Mouse (Mus musculus): ENCODE results near the gene Kctd17. TPM values are rescaled to one million over a fixed set of nuclear protein-coding genes. Genes with fewer than 3 reads are reported as not detected.

Gene Kctd17
- polyA plus RNA-seq, 1 experiment from 2014 or later = 27.4 TPM

DNA sequence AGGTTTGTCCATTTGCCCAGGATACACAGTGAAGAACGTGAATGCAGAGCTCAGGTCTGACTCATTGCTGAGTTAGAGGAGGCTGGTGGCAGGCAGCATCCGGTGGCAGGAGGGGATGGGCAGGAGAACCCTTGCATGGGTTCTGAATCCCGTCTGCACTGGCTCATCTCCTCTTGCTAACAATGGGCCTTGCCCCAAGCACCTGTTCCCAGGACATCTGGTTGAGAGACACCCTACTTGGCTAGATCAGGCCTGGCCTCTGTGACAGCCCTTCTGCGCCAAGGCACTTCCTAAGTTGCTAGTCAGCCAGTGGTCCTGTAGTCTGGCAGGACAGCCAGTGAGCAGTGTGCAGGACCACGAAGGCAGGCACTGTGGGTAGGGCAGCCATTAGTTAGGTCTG, 51.1 kb downstream of the Kctd17 start:
- Histone ChIP-seq H3K27ac (ENCODE audit: low read length) (no peak overlapping the region), H3K9ac (replicated peaks; ENCODE audit: low read depth) (no peak overlapping the region), H3K36me3 (ENCODE audit: insufficient read depth, low read length) (no peaks in the 10 kb centered on the region), H3K27me3 (replicated peaks; ENCODE audit: insufficient read depth, low read length) (no peaks in the 10 kb centered on the region), H3K9me3 (ENCODE audit: low read length) (no peaks in the 10 kb centered on the region), H3K4me3 (ENCODE audit: low read depth, low read length) (no peak overlapping the region), H3K4me2 (replicated peaks; ENCODE audit: low read depth, low read length) (no peak overlapping the region), H3K4me1 (ENCODE audit: insufficient read depth, low read depth, low read length) (no peaks in the 10 kb centered on the region)
- TF ChIP-seq CTCF (IDR thresholded peaks at IDR 0.05) (no peak), EP300 (IDR thresholded peaks at IDR 0.05) (no peak)
- DNase-seq (ENCODE audit: low spot score) (no peak), ATAC-seq (no peak)
- WGBS = 69% methylated on average over 5 of the region's 5 CpGs

DNA sequence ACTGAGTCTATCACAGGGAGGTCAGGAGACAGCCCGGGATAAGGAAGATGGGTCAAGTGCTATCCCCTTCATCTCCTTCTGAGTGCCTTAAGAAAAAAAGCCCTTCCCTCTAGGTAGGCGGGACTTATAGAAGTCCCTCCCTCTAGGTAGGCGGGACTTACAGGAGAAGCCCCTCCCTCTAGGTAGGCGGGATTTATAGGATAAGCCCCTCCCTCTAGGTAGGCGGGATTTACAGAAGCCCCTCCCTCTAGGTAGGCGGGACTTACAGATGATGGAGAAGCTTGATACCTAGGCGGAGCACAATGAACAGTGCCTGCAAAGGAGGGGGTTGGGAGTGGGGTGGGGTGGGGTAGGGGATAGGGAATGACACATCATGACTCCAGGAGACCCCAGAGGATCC, 51.7 kb downstream of the Kctd17 start:
- Histone ChIP-seq H3K9me3 (ENCODE audit: low read length) (no peaks in the 10 kb centered on the region), H3K4me3 (ENCODE audit: low read depth, low read length) (no peak overlapping the region), H3K4me2 (replicated peaks; ENCODE audit: low read depth, low read length) (no peak overlapping the region), H3K4me1 (ENCODE audit: insufficient read depth, low read depth, low read length) (no peaks in the 10 kb centered on the region), H3K27me3 (replicated peaks; ENCODE audit: insufficient read depth, low read length) (no peaks in the 10 kb centered on the region), H3K9ac (replicated peaks; ENCODE audit: low read depth) (no peak overlapping the region), H3K27ac (ENCODE audit: low read length) (no peak overlapping the region), H3K36me3 (ENCODE audit: insufficient read depth, low read length) (no peaks in the 10 kb centered on the region)
- TF ChIP-seq CTCF (IDR thresholded peaks at IDR 0.05) (no peak), EP300 (IDR thresholded peaks at IDR 0.05) (no peak)
- WGBS = 69% methylated on average over 7 of the region's 7 CpGs
- no peak for ATAC-seq
- no peak for DNase-seq (ENCODE audit: low spot score)

DNA sequence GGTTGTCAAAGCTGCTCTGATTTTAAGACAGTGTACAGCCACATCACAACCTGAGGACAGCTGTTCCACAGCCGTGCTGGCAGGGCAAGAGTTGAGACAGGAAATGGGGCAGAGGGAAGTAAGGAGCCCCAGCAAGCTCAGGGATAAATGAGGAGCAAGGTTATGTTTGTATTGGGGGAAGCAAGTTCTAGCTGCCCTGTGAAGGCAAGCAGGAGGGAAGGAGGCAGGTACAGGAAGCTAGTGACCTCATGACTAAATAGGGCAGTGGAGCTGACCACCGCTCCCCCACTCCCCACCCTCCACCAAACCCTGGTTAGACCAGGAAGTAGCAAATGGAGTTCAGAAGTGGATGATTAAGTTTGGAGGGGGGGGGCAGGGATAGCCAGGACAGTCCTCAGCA, 52.6 kb downstream of the Kctd17 start:
- H3K4me2 ChIP-seq (replicated peaks; ENCODE audit: low read depth, low read length) = no peak overlapping the region
- H3K9ac ChIP-seq (replicated peaks; ENCODE audit: low read depth) = no peak overlapping the region
- no peaks in the 10 kb centered on the region for H3K27me3 ChIP-seq (replicated peaks; ENCODE audit: insufficient read depth, low read length)
- DNase-seq (ENCODE audit: low spot score) (no peak), ATAC-seq (no peak)
- H3K9me3 ChIP-seq (ENCODE audit: low read length) = no peaks in the 10 kb centered on the region
- no peak overlapping the region for H3K4me3 ChIP-seq (ENCODE audit: low read depth, low read length)
- H3K4me1 ChIP-seq (ENCODE audit: insufficient read depth, low read depth, low read length) = no peaks in the 10 kb centered on the region
- WGBS = 38% methylated on average over 2 of the region's 2 CpGs
- TF ChIP-seq EP300 (IDR thresholded peaks at IDR 0.05) (no peak), CTCF (IDR thresholded peaks at IDR 0.05) (no peak)
- H3K27ac ChIP-seq (ENCODE audit: low read length) = no peak overlapping the region
- no peaks in the 10 kb centered on the region for H3K36me3 ChIP-seq (ENCODE audit: insufficient read depth, low read length)

DNA sequence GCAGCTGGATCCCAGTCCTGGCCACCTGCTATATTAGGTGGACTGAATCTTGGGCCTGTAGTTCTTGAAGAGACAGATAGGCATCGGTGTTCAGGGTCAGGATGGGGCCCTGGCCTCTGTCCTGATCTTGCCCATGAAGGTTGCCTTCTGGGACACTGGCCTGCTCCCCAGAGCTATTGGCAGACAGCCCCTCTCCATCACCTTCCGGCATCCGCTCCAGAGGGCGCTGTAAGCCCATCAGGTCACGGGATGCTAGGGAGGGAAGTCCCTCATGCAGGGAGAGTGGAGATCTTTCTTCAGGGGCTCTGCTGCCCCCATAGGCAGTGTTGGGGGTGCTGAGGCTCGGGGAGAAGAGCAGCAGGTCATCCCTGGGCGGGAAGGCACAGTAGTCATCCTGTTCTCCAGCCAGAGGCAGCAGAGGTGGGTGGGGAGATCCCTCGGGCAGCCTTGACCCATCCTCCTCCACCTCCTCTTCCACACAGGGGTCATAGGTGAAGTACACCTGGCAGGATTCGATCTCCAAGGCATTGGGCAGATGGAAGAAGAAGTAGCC, 53.2 kb downstream of the Kctd17 start:
- Histone ChIP-seq H3K9me3 (ENCODE audit: low read length) (no peaks in the 10 kb centered on the region), H3K36me3 (ENCODE audit: insufficient read depth, low read length) (no peaks in the 10 kb centered on the region), H3K4me2 (replicated peaks; ENCODE audit: low read depth, low read length) (no peak overlapping the region), H3K4me3 (ENCODE audit: low read depth, low read length) (no peak overlapping the region), H3K9ac (replicated peaks; ENCODE audit: low read depth) (no peak overlapping the region), H3K27me3 (replicated peaks; ENCODE audit: insufficient read depth, low read length) (no peaks in the 10 kb centered on the region), H3K4me1 (ENCODE audit: insufficient read depth, low read depth, low read length) (no peaks in the 10 kb centered on the region), H3K27ac (ENCODE audit: low read length) (no peak overlapping the region)
- WGBS = 55% methylated on average over 9 of the region's 9 CpGs
- TF ChIP-seq EP300 (IDR thresholded peaks at IDR 0.05) (no peak), CTCF (IDR thresholded peaks at IDR 0.05) (peak; percentile 28)
- ATAC-seq (no peak), DNase-seq (ENCODE audit: low spot score) (no peak)

DNA sequence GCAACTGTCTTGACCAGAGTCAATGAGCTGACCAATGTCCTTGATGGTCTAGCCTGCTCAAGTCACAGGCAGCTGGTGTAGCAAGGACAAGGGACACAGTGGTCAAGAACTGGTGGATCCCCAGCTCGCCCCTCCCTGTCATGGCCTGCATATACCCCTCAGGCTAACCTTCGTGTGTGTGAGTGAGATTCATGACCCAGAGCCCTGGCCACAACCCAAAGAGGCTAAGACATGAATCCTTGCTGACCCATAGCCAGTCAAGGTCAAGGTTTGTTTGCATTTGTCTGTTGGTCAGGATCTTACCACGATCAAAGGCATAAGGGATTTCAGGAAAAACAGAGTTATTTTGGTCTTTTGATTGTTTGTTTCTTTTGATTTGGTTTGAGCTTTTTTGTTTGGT, 54.2 kb downstream of the Kctd17 start:
- Histone ChIP-seq H3K9ac (replicated peaks; ENCODE audit: low read depth) (no peak overlapping the region), H3K4me3 (ENCODE audit: low read depth, low read length) (no peak overlapping the region), H3K4me2 (replicated peaks; ENCODE audit: low read depth, low read length) (no peak overlapping the region), H3K4me1 (ENCODE audit: insufficient read depth, low read depth, low read length) (no peaks in the 10 kb centered on the region), H3K27me3 (replicated peaks; ENCODE audit: insufficient read depth, low read length) (no peaks in the 10 kb centered on the region), H3K27ac (ENCODE audit: low read length) (no peak overlapping the region), H3K36me3 (ENCODE audit: insufficient read depth, low read length) (no peaks in the 10 kb centered on the region), H3K9me3 (ENCODE audit: low read length) (no peaks in the 10 kb centered on the region)
- ATAC-seq (no peak), DNase-seq (ENCODE audit: low spot score) (no peak)
- no peak for TF ChIP-seq CTCF (IDR thresholded peaks at IDR 0.05)
- no peak for TF ChIP-seq EP300 (IDR thresholded peaks at IDR 0.05)
- 49% methylated on average over 3 of the region's 3 CpGs for WGBS

DNA sequence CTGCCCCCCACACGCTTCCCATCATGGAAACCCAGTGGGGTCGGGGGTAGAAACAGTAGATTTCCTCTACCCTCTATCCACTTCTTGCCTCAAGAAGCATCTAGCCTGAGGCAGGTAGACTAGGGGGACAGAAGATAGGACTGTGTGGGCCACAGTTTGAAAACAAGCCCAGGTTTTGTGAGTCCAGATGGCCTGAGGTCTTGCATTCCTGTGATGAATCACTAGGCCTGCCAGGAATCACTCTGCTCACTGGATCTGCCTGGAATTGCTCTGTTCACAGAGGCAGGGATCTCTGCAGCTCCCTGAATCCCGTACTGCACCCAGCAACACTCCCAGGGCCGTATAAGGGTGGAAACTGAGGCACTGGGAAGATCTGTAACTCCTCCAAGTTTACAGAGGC, 54.9 kb downstream of the Kctd17 start:
- Histone ChIP-seq H3K27ac (ENCODE audit: low read length) (no peak overlapping the region), H3K27me3 (replicated peaks; ENCODE audit: insufficient read depth, low read length) (no peaks in the 10 kb centered on the region), H3K9ac (replicated peaks; ENCODE audit: low read depth) (no peak overlapping the region), H3K9me3 (ENCODE audit: low read length) (no peaks in the 10 kb centered on the region), H3K36me3 (ENCODE audit: insufficient read depth, low read length) (no peaks in the 10 kb centered on the region), H3K4me2 (replicated peaks; ENCODE audit: low read depth, low read length) (no peak overlapping the region), H3K4me3 (ENCODE audit: low read depth, low read length) (no peak overlapping the region), H3K4me1 (ENCODE audit: insufficient read depth, low read depth, low read length) (no peaks in the 10 kb centered on the region)
- whole genome bisulfite sequencing = 73% methylated on average over 4 of the region's 4 CpGs
- TF ChIP-seq EP300 (IDR thresholded peaks at IDR 0.05) (no peak), CTCF (IDR thresholded peaks at IDR 0.05) (no peak)
- ATAC-seq = no peak
- no peak for DNase-seq (ENCODE audit: low spot score)

DNA sequence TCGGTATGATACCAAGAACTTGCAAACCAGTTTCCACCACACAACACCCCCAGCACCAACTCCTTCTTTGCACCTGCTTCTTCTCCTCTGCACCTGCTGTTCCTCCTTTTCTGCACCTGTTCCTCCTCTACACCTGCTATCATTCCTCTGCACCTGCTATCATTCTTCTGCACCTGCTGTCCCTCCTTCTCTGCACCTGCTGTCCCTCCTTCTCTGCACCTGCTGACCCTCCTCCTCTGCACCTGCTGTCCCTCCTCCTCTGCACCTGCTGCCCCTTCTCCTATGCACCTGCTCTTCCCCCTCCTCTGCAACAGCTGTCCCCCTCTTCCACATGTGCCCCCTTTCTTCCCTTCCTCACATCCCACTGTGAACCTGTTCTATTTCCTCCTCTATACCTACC, 58.2 kb downstream of the Kctd17 start:
- H3K36me3 ChIP-seq (ENCODE audit: insufficient read depth, low read length) = no peaks in the 10 kb centered on the region
- H3K27ac ChIP-seq (ENCODE audit: low read length) = no peak overlapping the region
- no peaks in the 10 kb centered on the region for H3K27me3 ChIP-seq (replicated peaks; ENCODE audit: insufficient read depth, low read length)
- no peak overlapping the region for H3K4me3 ChIP-seq (ENCODE audit: low read depth, low read length)
- H3K9ac ChIP-seq (replicated peaks; ENCODE audit: low read depth) = no peak overlapping the region
- DNase-seq (ENCODE audit: low spot score) (no peak), ATAC-seq (no peak)
- WGBS = 80% methylated on average over 1 of the region's 1 CpGs
- H3K4me2 ChIP-seq (replicated peaks; ENCODE audit: low read depth, low read length) = no peak overlapping the region
- no peaks in the 10 kb centered on the region for H3K4me1 ChIP-seq (ENCODE audit: insufficient read depth, low read depth, low read length)
- no peak for TF ChIP-seq CTCF (IDR thresholded peaks at IDR 0.05)
- no peak for TF ChIP-seq EP300 (IDR thresholded peaks at IDR 0.05)
- H3K9me3 ChIP-seq (ENCODE audit: low read length) = no peaks in the 10 kb centered on the region
